Mouse (Mus musculus) liver, embryonic 11.5 days (tissue): ENCODE measurements around the gene Ubtd2. TPM values are rescaled to one million over a fixed set of nuclear protein-coding genes. Genes with fewer than 3 reads are reported as not detected.
A peak's percentile ranks its signal among the peaks of the same experiment; 100 is the strongest.

Experiments
- ATAC-seq: fragments of 200-750 bp; cut with Nextera tagmentation; replicated peaks from 2 replicates; pipeline ENCODE4 v1.8.0; 2017; ENCODE audit warnings: moderate number of reproducible peaks, mild to moderate bottlenecking, moderate TSS enrichment, moderate library complexity; ENCODE audit not compliant: low FRiP score
- DNase-seq: peaks from one replicate; pipeline ENCODE4 v3.0.0-alpha.2; 2017; ENCODE audit warnings: low spot score
- H3K27ac ChIP-seq: fragments of 300-500 bp; sonication (generic); 2 replicates; pipeline ENCODE4 v1.5.1; 2014; ENCODE audit warnings: mild to moderate bottlenecking, low read depth, low read length, control low read depth
- H3K27me3 ChIP-seq: fragments of 300-500 bp; sonication (generic); replicated peaks from 2 replicates; pipeline ENCODE4 v1.6.1; 2014; ENCODE audit warnings: low read length, mixed read lengths; ENCODE audit not compliant: control insufficient read depth, insufficient read depth
- H3K36me3 ChIP-seq: fragments of 300-500 bp; sonication (generic); 2 replicates; pipeline ENCODE4 v1.6.1; 2014; ENCODE audit warnings: mild to moderate bottlenecking, low read length, moderate library complexity, mixed read lengths; ENCODE audit not compliant: control insufficient read depth, insufficient read depth
- H3K4me1 ChIP-seq: fragments of 300-500 bp; sonication (generic); replicated peaks from 2 replicates; pipeline ENCODE4 v1.6.1; 2014; ENCODE audit warnings: low read length, mixed read lengths; ENCODE audit not compliant: control insufficient read depth, insufficient read depth
- H3K4me2 ChIP-seq: fragments of 300-500 bp; sonication (generic); 2 replicates; pipeline ENCODE4 v1.6.1; 2014; ENCODE audit warnings: mild to moderate bottlenecking, control low read depth, moderate library complexity
- H3K4me3 ChIP-seq: fragments of 300-500 bp; sonication (generic); 2 replicates; pipeline ENCODE4 v1.5.1; 2014; ENCODE audit warnings: low read depth, low read length, control low read depth
- H3K9ac ChIP-seq: fragments of 300-500 bp; sonication (generic); 2 replicates; pipeline ENCODE4 v1.6.1; 2014; ENCODE audit warnings: low read depth, low read length, control low read depth
- H3K9me3 ChIP-seq: fragments of 300-500 bp; sonication (generic); 2 replicates; pipeline ENCODE4 v1.6.1; 2016; ENCODE audit warnings: low read length, inconsistent platforms, mixed read lengths; ENCODE audit not compliant: control insufficient read depth
- WGBS: fragments of 180-500 bp; shearing (Covaris S2); extraction: QIAGEN DNeasy Blood & Tissue Kit; methylation state at CpG from one replicate; pipeline ENCODE4 v1.1.7; 2014; 5-methylcytosine and 5-hydroxymethylcytosine counted together
- polyA plus RNA-seq: library from polyadenylated mRNA; unstranded; fragments of >200 nt; fragmentation: Nextera tagmentation; extraction: Ambion mirVana; gene quantifications from 2 replicates; pipeline ENCODE4 v1.2.1, GENCODE M21; 2014

The Ubtd2 gene
- polyA plus RNA-seq, 1 experiment from 2014 or later = 23.2 TPM

GRCm38 (mm10) chr11:32564629-32565028, 109.5 kb downstream of the Ubtd2 start:
- WGBS = 54% methylated on average over 4 of the region's 4 CpGs
- Histone ChIP-seq H3K9ac (no peak overlapping the region), H3K36me3 (0 out of 2 replicates have a peak, but pooled peaks cover 3% of the 10 kb centered on the region), H3K27ac (no peak overlapping the region), H3K4me1 (peaks cover 40% of the 10 kb centered on the region), H3K4me3 (no peak overlapping the region), H3K9me3 (no peaks in the 10 kb centered on the region), H3K27me3 (no peaks in the 10 kb centered on the region), H3K4me2 (no peak overlapping the region)
- no peak for ATAC-seq
- no peak for DNase-seq

DNA sequence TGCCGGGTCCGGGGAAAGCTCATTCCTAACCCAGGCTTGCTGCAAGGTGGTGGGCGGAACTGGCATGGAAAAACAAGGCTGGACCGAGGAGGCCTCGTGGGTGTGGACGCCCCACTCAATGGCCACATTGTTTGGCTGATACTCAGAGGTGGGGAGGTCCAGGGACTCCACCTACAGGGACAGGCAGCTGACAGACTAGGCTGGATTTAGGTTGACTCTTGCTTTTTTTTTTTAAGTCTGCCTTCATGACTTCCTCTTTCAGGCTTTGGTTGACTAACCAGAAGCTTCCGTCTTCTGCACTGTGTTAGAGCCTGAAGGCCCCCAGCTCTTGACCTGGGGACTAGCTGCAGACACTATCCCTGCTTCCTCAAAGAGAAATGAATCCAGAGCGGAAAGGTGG, 109.9 kb downstream of the Ubtd2 start:
- Histone ChIP-seq H3K4me3 (no peak overlapping the region), H3K27me3 (no peaks in the 10 kb centered on the region), H3K9me3 (no peaks in the 10 kb centered on the region), H3K36me3 (0 out of 2 replicates have a peak, but pooled peaks cover 3% of the 10 kb centered on the region), H3K4me2 (no peak overlapping the region), H3K4me1 (peaks cover 40% of the 10 kb centered on the region), H3K27ac (no peak overlapping the region), H3K9ac (no peak overlapping the region)
- DNase-seq = no peak
- WGBS = 39% methylated on average over 8 of the region's 8 CpGs
- ATAC-seq = no peak

DNA sequence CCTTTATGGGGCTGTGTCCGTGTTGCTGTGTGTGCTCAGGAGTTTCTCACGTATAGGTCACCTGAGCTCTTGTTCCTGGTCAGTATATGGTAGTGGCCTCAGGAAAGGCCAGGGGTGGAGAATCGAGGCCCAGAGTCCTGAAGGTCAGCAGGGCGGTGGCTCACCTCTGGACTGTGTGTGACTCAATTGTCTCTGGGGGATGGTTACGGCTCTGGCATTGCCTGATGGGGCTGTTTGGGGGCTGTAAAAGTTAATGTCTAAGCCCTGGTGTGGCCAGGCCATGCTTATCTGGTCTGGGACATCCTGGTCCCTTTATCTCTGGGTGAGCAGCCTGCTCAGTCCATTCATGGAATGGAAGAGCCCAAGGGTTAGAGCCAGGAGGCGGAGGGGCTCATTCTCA, 111.0 kb downstream of the Ubtd2 start:
- H3K4me1 ChIP-seq = peaks cover 40% of the 10 kb centered on the region

More for the DNA sequence above, 111.0 kb downstream of the Ubtd2 start:
- Histone ChIP-seq H3K4me2 (no peak overlapping the region), H3K36me3 (0 out of 2 replicates have a peak, but pooled peaks cover 3% of the 10 kb centered on the region), H3K27ac (no peak overlapping the region), H3K27me3 (no peaks in the 10 kb centered on the region), H3K9ac (peak overlapping the region; percentile 3; the same call in 1 of the 2 replicates), H3K9me3 (no peaks in the 10 kb centered on the region), H3K4me3 (no peak overlapping the region)
- WGBS = 48% methylated on average over 6 of the region's 6 CpGs
- no peak for DNase-seq
- ATAC-seq = peak; percentile 62

Other genes with a start within 250 kb of the Ubtd2 start
- gene Snrnp25, start 250.0 kb upstream of the Ubtd2 start, polyA plus RNA-seq = 96.7 and 114 TPM in 2 replicates
- gene Rhbdf1, start 233.1 kb upstream of the Ubtd2 start, polyA plus RNA-seq = 16.9 and 19.1 TPM in 2 replicates
- 29.6 and 30.8 TPM in 2 replicates for gene Mpg, start 228.9 kb upstream of the Ubtd2 start, polyA plus RNA-seq
- 31.0 and 38.1 TPM in 2 replicates for gene Nprl3, start 187.7 kb upstream of the Ubtd2 start, polyA plus RNA-seq
- gene Hba-x, start 179.0 kb upstream of the Ubtd2 start, polyA plus RNA-seq = 4,144 and 4,673 TPM in 2 replicates
- gene Hba-a1, start 171.9 kb upstream of the Ubtd2 start, polyA plus RNA-seq = 12,698 and 12,741 TPM in 2 replicates
- 43.6 and 45.8 TPM in 2 replicates for gene Hbq1b, start 168.4 kb upstream of the Ubtd2 start, polyA plus RNA-seq
- 25,282 and 25,421 TPM in 2 replicates for gene Hba-a2, start 158.9 kb upstream of the Ubtd2 start, polyA plus RNA-seq
- 0.47 and 0.92 TPM in 2 replicates for gene Hbq1a, start 155.3 kb upstream of the Ubtd2 start, polyA plus RNA-seq
- gene Sh3pxd2b, start 107.5 kb upstream of the Ubtd2 start, polyA plus RNA-seq = 7.4 and 8.2 TPM in 2 replicates
- gene Efcab9, start 76.7 kb downstream of the Ubtd2 start, polyA plus RNA-seq = 0.25 and 0.49 TPM in 2 replicates
- gene Stk10, start 77.9 kb downstream of the Ubtd2 start, polyA plus RNA-seq = 4.8 and 5.8 TPM in 2 replicates
- gene Fbxw11, start 187.4 kb downstream of the Ubtd2 start, polyA plus RNA-seq = 44.2 and 54.1 TPM in 2 replicates